Mouse (Mus musculus): Measurements from ENCODE around the gene Gm648. TPM values are rescaled to one million over a fixed set of nuclear protein-coding genes. Genes with fewer than 3 reads are reported as not detected.

Gm648 gene
- polyA plus RNA-seq (2012; rRNA removed; ENCODE audit: low replicate concordance), result not detected in 2 replicates

DNA sequence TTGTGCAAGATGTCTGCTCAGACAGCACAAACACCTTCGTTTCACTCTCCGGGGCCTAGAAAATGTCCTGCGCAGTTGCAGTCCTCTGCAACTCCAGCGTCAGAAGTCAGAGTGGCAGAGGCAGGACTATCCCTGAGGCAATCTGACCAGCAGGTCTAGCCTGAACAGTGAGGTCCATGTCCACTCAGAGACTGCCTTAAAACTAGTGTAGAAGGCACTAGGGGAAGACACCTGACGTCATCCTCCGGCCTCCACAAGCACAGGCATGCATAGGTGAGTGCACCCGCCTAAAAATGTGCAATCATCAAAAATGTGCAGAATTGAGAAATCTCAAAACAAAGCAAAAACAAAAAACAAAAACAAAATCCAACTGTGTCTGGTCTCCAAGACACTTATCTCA is at the start of gene Gm648:
Gene Gm648, minus strand, starts transcription at position 101 of the 400 bp plus-strand sequence.

DNA sequence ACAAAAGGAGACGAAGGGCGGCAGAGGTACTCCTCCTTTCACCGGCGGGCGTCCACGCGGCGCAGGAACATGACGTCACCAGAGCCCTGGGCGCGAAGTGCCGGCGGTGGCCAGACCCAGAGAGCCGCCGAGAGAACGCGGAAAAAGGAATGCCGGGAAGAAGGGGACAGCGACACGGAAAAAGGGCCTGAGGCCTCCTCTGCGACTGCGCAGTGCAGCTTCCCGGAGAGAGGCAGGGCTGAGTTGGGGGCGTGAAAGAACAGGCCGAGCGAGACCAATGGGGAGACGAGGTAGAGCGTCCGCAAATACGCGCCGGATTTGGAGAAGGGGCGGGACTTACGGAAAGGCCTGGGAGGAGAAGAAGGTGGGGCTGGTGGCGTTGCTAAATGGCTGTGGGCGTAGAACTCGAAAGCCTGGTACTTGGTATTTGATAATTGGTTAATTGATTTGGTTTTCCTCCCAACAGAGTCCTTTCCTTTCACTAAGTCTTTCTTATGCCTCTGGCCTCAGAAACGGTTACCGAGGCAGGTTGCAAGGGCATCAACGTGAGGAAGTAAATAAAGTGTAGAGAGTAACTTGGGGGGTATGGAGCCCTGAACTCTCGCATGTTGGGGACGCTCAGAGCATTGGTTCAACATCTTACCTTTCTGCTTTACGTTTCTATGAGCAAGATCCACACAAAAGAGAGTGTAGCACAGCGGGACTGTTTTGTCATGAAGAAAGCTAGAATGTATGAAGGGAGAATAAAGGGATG is 48.7 kb upstream of the Gm648 start, which contains the start of gene Mmgt1:
Gene Mmgt1, minus strand, starts transcription at position 183 of the 754 bp plus-strand sequence.

DNA sequence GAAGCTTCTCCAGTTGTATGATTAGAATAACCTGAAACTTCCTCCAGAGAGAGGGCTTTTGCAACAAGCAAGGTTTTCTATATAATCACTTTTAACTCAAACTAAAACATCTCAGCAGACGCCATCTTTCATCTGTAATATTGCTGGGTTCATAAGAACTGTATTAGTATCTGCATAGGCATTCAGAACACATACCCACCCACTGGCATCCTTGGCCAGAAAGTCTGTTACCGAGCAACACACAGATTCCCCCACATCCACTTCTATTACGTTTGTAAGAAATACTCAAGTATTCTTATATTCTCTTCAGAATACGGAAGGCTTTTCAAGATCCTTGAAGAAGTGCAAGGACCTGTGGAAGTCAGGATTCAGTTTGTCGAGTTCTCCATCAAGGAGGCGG is 25.0 kb downstream of the Gm648 start, which contains the start of gene Gm10477:
Gene Gm10477, plus strand, starts transcription at position 301 of the 400 bp plus-strand sequence.

Other genes starting within 250 kb of the Gm648 start
- gene Zfp449, start 203.2 kb downstream of the Gm648 start, polyA plus RNA-seq (2012; rRNA removed; ENCODE audit: low replicate concordance), result not detected in 2 replicates
- 0.06 and 1.1 TPM in 2 replicates for gene Smim10l2a, start 175.0 kb downstream of the Gm648 start, polyA plus RNA-seq (2012; rRNA removed; ENCODE audit: low replicate concordance)
- gene Gm2174, start 101.6 kb downstream of the Gm648 start, polyA plus RNA-seq (2012; rRNA removed; ENCODE audit: low replicate concordance), result not detected in 2 replicates
- 0.68 and 2.9 TPM in 2 replicates for gene Ints6l, start 94.7 kb downstream of the Gm648 start, polyA plus RNA-seq (2012; rRNA removed; ENCODE audit: low replicate concordance)
- not detected in 2 replicates for gene Gm10477, start 24.9 kb downstream of the Gm648 start, polyA plus RNA-seq (2012; rRNA removed; ENCODE audit: low replicate concordance)
- gene Mmgt1, start 48.5 kb upstream of the Gm648 start, polyA plus RNA-seq (2012; rRNA removed; ENCODE audit: low replicate concordance), result 1.1 and 1.5 TPM in 2 replicates
- 8.8 and 9.3 TPM in 2 replicates for gene Slc9a6, start 60.2 kb upstream of the Gm648 start, polyA plus RNA-seq (2012; rRNA removed; ENCODE audit: low replicate concordance)
- gene Fhl1, start 182.2 kb upstream of the Gm648 start, polyA plus RNA-seq (2012; rRNA removed; ENCODE audit: low replicate concordance), result 25.6 and 71.5 TPM in 2 replicates

All from duodenum, adult 2 months (tissue).